Mouse (Mus musculus) cortical plate, adult 2 months (tissue): ENCODE data around the gene Rbms1.

Experiments used
- CTCF ChIP-seq: fragments of 200-500 bp; IDR thresholded peaks from 2 replicates; pipeline ENCODE4 v1.5.1; 2011; ENCODE audit warnings: mild to moderate bottlenecking, control low read depth, low read length; ENCODE audit not compliant: insufficient read depth; ENCODE audit errors: extremely low read depth
- POLR2A ChIP-seq: fragments of 200-500 bp; IDR thresholded peaks from 2 replicates; pipeline ENCODE4 v1.6.1; 2011; ENCODE audit warnings: mild to moderate bottlenecking, low read length, control low read depth; ENCODE audit not compliant: insufficient read depth; ENCODE audit errors: extremely low read depth

DNA sequence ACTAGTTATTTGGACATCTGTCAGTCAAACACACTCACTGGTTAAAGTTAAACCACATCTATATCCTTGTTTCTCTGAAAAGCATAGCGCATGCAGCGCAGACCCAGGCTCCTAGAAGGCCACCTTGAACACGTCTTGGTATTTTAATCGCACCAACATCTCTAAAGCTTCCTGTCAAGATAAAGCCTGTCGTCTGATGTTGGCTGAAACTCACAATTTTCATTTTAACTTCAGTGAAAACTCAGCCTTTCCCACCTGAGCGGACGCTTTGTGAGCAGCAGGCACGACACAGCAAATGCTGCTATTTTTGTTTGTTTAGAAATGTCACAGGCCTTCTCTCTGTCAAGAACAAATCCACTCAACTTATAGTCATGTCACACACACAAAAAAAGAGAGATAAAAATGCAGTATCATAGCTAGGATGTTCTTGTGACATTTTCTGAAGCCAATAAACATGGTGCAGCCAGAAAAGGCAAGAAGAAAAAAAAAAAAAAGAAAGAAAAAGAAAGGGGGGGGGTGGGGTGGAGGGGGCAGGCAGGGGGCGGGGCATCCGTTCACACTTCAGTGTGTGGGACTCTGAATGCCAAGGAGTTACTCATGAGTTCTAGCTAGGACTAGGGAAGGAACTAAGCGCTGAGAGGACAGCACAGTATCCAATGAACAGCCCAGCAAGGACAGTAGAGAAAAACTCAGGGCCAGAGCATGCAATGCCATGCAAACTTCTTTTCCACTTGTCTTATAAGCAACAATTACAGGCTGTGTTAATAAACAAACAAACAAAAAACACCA lies 39.0 kb downstream of the Rbms1 start:
- no peak for TF ChIP-seq CTCF
- no peak for TF ChIP-seq POLR2A
